Mouse (Mus musculus): ENCODE results near the gene Dctpp1.

GRCm38 (mm10) chr7:127223515-127224478 lies 36.7 kb downstream of the Dctpp1 start:
- TF ChIP-seq CTCF (IDR thresholded peaks at IDR 0.05; ENCODE audit: borderline replicate concordance, insufficient read depth, low read depth, low read length) (no peak), POLR2A (IDR thresholded peaks at IDR 0.05; ENCODE audit: borderline replicate concordance, insufficient read depth, low read length) (no peak)

Measured in cerebellum, adult 2 months (tissue).